Mouse (Mus musculus) stomach, embryonic 14.5 days (tissue): Measurements from ENCODE around the gene Plscr3. TPM values are rescaled to one million over a fixed set of nuclear protein-coding genes. Genes with fewer than 3 reads are reported as not detected.
A peak's percentile ranks its signal among the peaks of the same experiment; 100 is the strongest.

ENCODE experiments used
- ATAC-seq: fragments of 200-750 bp; cut with Nextera tagmentation; 2 replicates; pipeline ENCODE4 v1.8.0; 2017; ENCODE audit warnings: low read depth, moderate TSS enrichment; ENCODE audit not compliant: insufficient number of reproducible peaks, insufficient read depth, low FRiP score
- H3K27ac ChIP-seq: fragments of 300-500 bp; sonication (generic); 2 replicates; pipeline ENCODE4 v1.5.1; 2014; ENCODE audit warnings: mild to moderate bottlenecking, low read length, moderate library complexity, mixed read lengths
- H3K27me3 ChIP-seq: fragments of 300-500 bp; sonication (generic); 2 replicates; pipeline ENCODE4 v1.6.1; 2014; ENCODE audit warnings: low read length, control low read depth, mixed read lengths; ENCODE audit not compliant: control insufficient read depth, insufficient read depth
- H3K36me3 ChIP-seq: fragments of 300-500 bp; sonication (generic); 2 replicates; pipeline ENCODE4 v1.6.1; 2014; ENCODE audit warnings: mild to moderate bottlenecking, control low read depth, low read length, moderate library complexity, mixed read lengths; ENCODE audit not compliant: control insufficient read depth, insufficient read depth
- H3K4me1 ChIP-seq: fragments of 300-500 bp; sonication (generic); 2 replicates; pipeline ENCODE4 v1.6.1; 2014; ENCODE audit warnings: low read length, control low read depth, mixed read lengths; ENCODE audit not compliant: control insufficient read depth, insufficient read depth
- H3K4me2 ChIP-seq: fragments of 300-500 bp; sonication (generic); replicated peaks from 2 replicates; pipeline ENCODE4 v1.6.1; 2014; ENCODE audit warnings: low read depth, low read length, control low read depth
- H3K4me3 ChIP-seq: fragments of 300-500 bp; sonication (generic); 2 replicates; pipeline ENCODE4 v1.5.1; 2014; ENCODE audit warnings: low read depth, low read length, control low read depth
- H3K9ac ChIP-seq: fragments of 300-500 bp; sonication (generic); replicated peaks from 2 replicates; pipeline ENCODE4 v1.6.1; 2014; ENCODE audit warnings: low read depth, mild to moderate bottlenecking, control low read depth, low read length, moderate library complexity, mixed read lengths
- H3K9me3 ChIP-seq: fragments of 300-500 bp; sonication (generic); 2 replicates; pipeline ENCODE4 v1.6.1; 2016; ENCODE audit warnings: low read depth, low read length, control low read depth; ENCODE audit not compliant: control insufficient read depth
- WGBS: fragments of 180-500 bp; shearing (Covaris S2); extraction: QIAGEN DNeasy Blood & Tissue Kit; methylation state at CpG from one replicate; pipeline ENCODE4 v1.1.7; 2014; 5-methylcytosine and 5-hydroxymethylcytosine counted together
- polyA plus RNA-seq: library from polyadenylated mRNA; unstranded; fragments of >200 nt; fragmentation: Nextera tagmentation; extraction: Ambion mirVana; gene quantifications from 2 replicates; pipeline ENCODE4 v1.2.1, GENCODE M21; 2014

Gene Plscr3
- polyA plus RNA-seq, 1 experiment from 2014 or later = 102 TPM

DNA sequence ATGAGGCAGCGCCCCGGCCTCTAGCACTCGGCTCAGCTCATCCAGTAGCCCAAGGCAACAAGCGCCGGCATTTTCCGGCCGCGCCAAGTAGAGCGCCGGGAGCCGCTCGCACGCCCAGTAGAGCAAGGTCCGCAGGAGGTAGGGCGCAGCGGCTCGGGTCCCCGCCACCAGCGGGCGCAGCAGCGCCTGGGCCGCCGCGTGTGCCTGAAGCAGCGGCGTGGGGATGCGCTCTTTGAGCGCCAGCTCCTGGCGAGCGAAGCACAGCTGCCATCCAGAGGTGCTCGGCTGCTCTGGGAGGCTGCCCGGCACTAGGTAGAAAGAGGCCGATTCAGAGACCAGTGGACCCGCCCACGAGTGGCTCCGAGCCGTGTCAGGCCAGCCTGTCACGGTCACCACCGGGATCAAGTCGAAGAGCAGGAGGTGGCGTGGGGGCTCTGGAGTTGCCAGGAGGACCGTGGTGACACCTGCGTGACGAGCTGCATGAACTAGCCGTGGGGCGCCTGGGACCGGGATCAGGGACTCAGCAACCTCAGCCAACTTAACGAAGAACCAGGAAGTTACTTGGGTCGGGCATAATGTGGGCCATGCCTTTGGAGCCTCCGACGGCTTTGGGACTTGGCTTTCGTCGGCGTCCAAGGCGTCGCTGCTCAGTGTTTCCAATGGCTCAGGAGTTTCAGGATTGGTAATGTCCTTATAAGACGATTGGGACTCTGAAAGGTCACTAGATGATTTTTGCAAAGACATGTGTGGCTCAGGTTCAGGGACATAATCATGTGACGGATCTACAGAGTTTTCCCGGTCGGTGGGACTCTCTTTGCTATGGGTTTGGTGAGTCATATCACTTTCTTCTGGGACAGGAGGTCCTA lies 42.2 kb upstream of the Plscr3 start:
- 2% methylated on average over 60 of the region's 60 CpGs for WGBS
- H3K27me3 ChIP-seq = peaks cover 3% of the 10 kb centered on the region; the same call in 1 of the 2 replicates
- H3K4me3 ChIP-seq = peak overlapping the region; percentile 57
- H3K27ac ChIP-seq = peak overlapping the region; percentile 44; the same call in 1 of the 2 replicates
- H3K4me1 ChIP-seq = peaks cover 45% of the 10 kb centered on the region
- ATAC-seq = peak; percentile 50
- H3K9ac ChIP-seq = peak overlapping the region; percentile 38; the same call in 1 of the 2 replicates
- H3K9me3 ChIP-seq = no peaks in the 10 kb centered on the region
- H3K4me2 ChIP-seq = peak overlapping the region; percentile 99
- no peaks in the 10 kb centered on the region for H3K36me3 ChIP-seq

- H3K4me2 ChIP-seq = peak overlapping the region; percentile 99
- no peak for ATAC-seq
- peak overlapping the region; percentile 57 for H3K4me3 ChIP-seq
- WGBS = 11% methylated on average over 12 of the region's 12 CpGs
- peaks cover 39% of the 10 kb centered on the region for H3K4me1 ChIP-seq
- no peak overlapping the region for H3K27ac ChIP-seq
- H3K9ac ChIP-seq = no peak overlapping the region; the same call in 1 of the 2 replicates
- H3K27me3 ChIP-seq = peaks cover 3% of the 10 kb centered on the region; the same call in 1 of the 2 replicates
- no peaks in the 10 kb centered on the region for H3K36me3 ChIP-seq
- H3K9me3 ChIP-seq = no peaks in the 10 kb centered on the region
Measured at GRCm38 (mm10) chr11:69804652-69804940, 41.6 kb upstream of the Plscr3 start.

GRCm38 (mm10) chr11:69804972-69805909 lies 40.9 kb upstream of the Plscr3 start, which contains the start of gene Tmem102:
Gene Tmem102 (minus strand): TSS chr11:69805624.
- no peaks in the 10 kb centered on the region for H3K9me3 ChIP-seq
- peaks cover 34% of the 10 kb centered on the region for H3K4me1 ChIP-seq
- H3K9ac ChIP-seq = no peak within 1 kb of the TSS; the same call in 1 of the 2 replicates
- peaks cover 3% of the 10 kb centered on the region; the same call in 1 of the 2 replicates for H3K27me3 ChIP-seq
- peak within 1 kb of the TSS; percentile 99 for H3K4me2 ChIP-seq
- ATAC-seq = peak; percentile 48; the same call in 1 of the 2 replicates
- no peaks in the 10 kb centered on the region for H3K36me3 ChIP-seq
- no peak within 1 kb of the TSS; the same call in 1 of the 2 replicates for H3K27ac ChIP-seq
- H3K4me3 ChIP-seq = peak within 1 kb of the TSS; percentile 57
- 12% methylated on average over 29 of the region's 29 CpGs for WGBS

DNA sequence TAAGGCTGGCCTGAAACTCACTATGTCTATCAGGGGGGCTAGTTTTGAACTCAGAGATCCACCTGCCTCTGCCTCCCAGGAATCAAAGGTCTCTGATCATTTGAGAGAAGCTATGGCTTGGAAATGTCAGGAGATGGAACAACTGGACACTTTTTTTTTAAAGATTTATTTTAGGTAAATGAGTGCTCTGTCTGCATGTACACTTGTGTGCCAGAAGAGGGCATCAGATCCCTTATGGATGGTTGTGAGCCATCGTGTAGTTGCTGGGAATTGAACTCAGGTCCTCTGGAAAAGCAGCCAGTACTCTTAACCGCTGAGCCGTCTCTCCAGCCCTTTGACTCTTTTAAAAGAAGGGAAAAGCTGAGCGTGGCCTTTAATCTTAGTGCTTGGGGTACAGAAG lies 39.8 kb upstream of the Plscr3 start:
- WGBS = 72% methylated on average over 4 of the region's 4 CpGs
- peaks cover 3% of the 10 kb centered on the region; the same call in 1 of the 2 replicates for H3K27me3 ChIP-seq

DNA sequence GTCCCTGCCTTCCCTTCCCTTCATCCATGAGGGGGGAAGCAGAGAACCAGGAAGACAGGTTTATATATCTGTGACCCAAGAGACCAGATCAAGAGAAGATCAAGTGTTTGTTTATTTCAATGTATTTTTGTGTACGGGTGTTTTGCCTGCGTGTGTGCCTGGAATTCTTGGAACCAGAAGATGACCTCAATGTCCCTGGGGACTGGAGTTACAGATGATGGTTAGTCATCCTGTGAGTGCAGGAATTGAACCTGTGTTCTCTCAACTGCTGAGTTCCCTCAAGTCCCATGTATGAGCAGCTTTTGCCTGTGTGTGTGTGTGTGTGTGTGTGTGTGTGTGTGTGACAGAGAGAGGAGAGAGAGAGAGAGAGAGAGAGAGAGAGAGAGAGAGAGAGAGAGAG lies 38.5 kb upstream of the Plscr3 start:
- Histone ChIP-seq H3K27ac (no peak overlapping the region), H3K27me3 (0 out of 2 replicates have a peak, but pooled peaks cover 3% of the 10 kb centered on the region), H3K9ac (no peak overlapping the region), H3K4me2 (no peak overlapping the region), H3K9me3 (no peaks in the 10 kb centered on the region; the same call in 1 of the 2 replicates), H3K4me3 (no peak overlapping the region), H3K4me1 (peaks cover 18% of the 10 kb centered on the region), H3K36me3 (no peaks in the 10 kb centered on the region)
- ATAC-seq = no peak
- 73% methylated on average over 2 of the region's 2 CpGs for WGBS

More for the DNA sequence above, 39.8 kb upstream of the Plscr3 start:
- Histone ChIP-seq H3K9me3 (no peaks in the 10 kb centered on the region; the same call in 1 of the 2 replicates), H3K4me3 (no peak overlapping the region), H3K4me2 (no peak overlapping the region), H3K4me1 (peaks cover 29% of the 10 kb centered on the region), H3K9ac (no peak overlapping the region), H3K36me3 (no peaks in the 10 kb centered on the region), H3K27ac (no peak overlapping the region)
- ATAC-seq = no peak

- H3K9me3 ChIP-seq = no peaks in the 10 kb centered on the region; the same call in 1 of the 2 replicates
- no peak overlapping the region for H3K9ac ChIP-seq
- H3K4me1 ChIP-seq = no peaks in the 10 kb centered on the region
- no peak overlapping the region for H3K4me3 ChIP-seq
- H3K36me3 ChIP-seq = no peaks in the 10 kb centered on the region
- H3K27ac ChIP-seq = no peak overlapping the region
- no peak overlapping the region for H3K4me2 ChIP-seq
- no peak for ATAC-seq
- 0 out of 2 replicates have a peak, but pooled peaks cover 3% of the 10 kb centered on the region for H3K27me3 ChIP-seq
Measured at GRCm38 (mm10) chr11:69810280-69810679, 35.9 kb upstream of the Plscr3 start.

DNA sequence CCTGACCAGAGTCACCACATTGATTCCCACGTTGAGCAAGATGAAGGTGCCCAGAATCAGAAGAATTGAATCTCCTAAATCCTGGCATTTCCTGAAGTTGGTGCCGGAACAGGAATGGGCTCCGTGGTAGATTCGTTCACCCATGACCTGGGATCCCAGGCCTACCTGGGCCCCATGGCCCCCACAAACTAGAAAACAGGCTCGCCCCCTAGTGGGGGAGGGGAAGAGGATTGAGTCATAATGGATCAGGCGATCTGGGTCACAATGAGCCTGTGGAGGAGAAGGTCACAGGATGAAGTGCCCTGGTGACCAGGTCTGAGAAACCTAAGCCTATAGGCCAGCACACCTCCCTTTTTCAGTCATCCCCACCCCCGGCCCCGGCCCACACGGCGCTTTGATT lies 31.0 kb upstream of the Plscr3 start, which contains the start of gene Gm39566:
Gene Gm39566 (minus strand): TSS at position 144 of the 400 bp plus-strand sequence.
- peaks cover 3% of the 10 kb centered on the region; the same call in 1 of the 2 replicates for H3K9me3 ChIP-seq
- no peak within 1 kb of the TSS for H3K27ac ChIP-seq
- H3K4me3 ChIP-seq = no peak within 1 kb of the TSS
- H3K9ac ChIP-seq = no peak within 1 kb of the TSS
- WGBS = 49% methylated on average over 10 of the region's 10 CpGs
- no peak within 1 kb of the TSS for H3K4me2 ChIP-seq
- no peaks in the 10 kb centered on the region for H3K4me1 ChIP-seq
- no peaks in the 10 kb centered on the region for H3K27me3 ChIP-seq
- ATAC-seq = no peak
- H3K36me3 ChIP-seq = no peaks in the 10 kb centered on the region

- H3K4me1 ChIP-seq = no peaks in the 10 kb centered on the region
- no peaks in the 10 kb centered on the region for H3K36me3 ChIP-seq
- H3K27ac ChIP-seq = no peak overlapping the region
- H3K9me3 ChIP-seq = peaks cover 3% of the 10 kb centered on the region; the same call in 1 of the 2 replicates
- no peaks in the 10 kb centered on the region for H3K27me3 ChIP-seq
- no peak overlapping the region for H3K4me3 ChIP-seq
- no peak overlapping the region for H3K4me2 ChIP-seq
- H3K9ac ChIP-seq = no peak overlapping the region
- WGBS = 91% methylated on average over 12 of the region's 12 CpGs
- no peak for ATAC-seq
Measured at GRCm38 (mm10) chr11:69816520-69816919, 29.7 kb upstream of the Plscr3 start.
